Mouse (Mus musculus): ENCODE measurements around the gene Zbtb37.

Gene Zbtb37

GRCm38 (mm10) chr1:161034435-161035280 is at the start of gene Zbtb37:
Gene Zbtb37 (minus strand): TSS chr1:161034849.
- peak; percentile 100 for DNase-seq (ENCODE audit: low read depth)

GRCm38 (mm10) chr1:161077243-161077642 is 42.6 kb upstream of the Zbtb37 start:
- DNase-seq (ENCODE audit: low read depth): no peak

- DNase-seq (ENCODE audit: low read depth): peak; percentile 13
These were observed 41.6 kb upstream of the Zbtb37 start for GRCm38 (mm10) chr1:161076238-161076637.

- peak; percentile 70 for DNase-seq (ENCODE audit: low read depth)
These were observed 36.6 kb upstream of the Zbtb37 start for GRCm38 (mm10) chr1:161071272-161071620.

- DNase-seq (ENCODE audit: low read depth): peak; percentile 96
These were observed 36.0 kb upstream of the Zbtb37 start, which contains the start of the genes Dars2 and Cenpl for GRCm38 (mm10) chr1:161070352-161071271. Gene Dars2 (minus strand): TSS chr1:161070658. Gene Cenpl (plus strand): TSS chr1:161070713.

GRCm38 (mm10) chr1:161063351-161063750 is 28.7 kb upstream of the Zbtb37 start:
- no peak for DNase-seq (ENCODE audit: low read depth)

- DNase-seq (ENCODE audit: low read depth): no peak
These were observed 22.5 kb upstream of the Zbtb37 start for GRCm38 (mm10) chr1:161057164-161057563.

- no peak for DNase-seq (ENCODE audit: low read depth)
These were observed 12.3 kb upstream of the Zbtb37 start for GRCm38 (mm10) chr1:161046972-161047371.

- DNase-seq (ENCODE audit: low read depth): no peak
These were observed 6.8 kb upstream of the Zbtb37 start for GRCm38 (mm10) chr1:161041261-161042020.

- DNase-seq (ENCODE audit: low read depth): peak; percentile 12
These were observed 6.2 kb upstream of the Zbtb37 start for GRCm38 (mm10) chr1:161040855-161041254.

- peak; percentile 14 for DNase-seq (ENCODE audit: low read depth)
These were observed 5.7 kb upstream of the Zbtb37 start for GRCm38 (mm10) chr1:161040426-161040770.

GRCm38 (mm10) chr1:161039741-161040425 is 5.2 kb upstream of the Zbtb37 start:
- peak; percentile 25 for DNase-seq (ENCODE audit: low read depth)

- DNase-seq (ENCODE audit: low read depth): peak; percentile 29
These were observed 4.5 kb upstream of the Zbtb37 start for GRCm38 (mm10) chr1:161038968-161039721.

- DNase-seq (ENCODE audit: low read depth): peak; percentile 21
These were observed 3.4 kb upstream of the Zbtb37 start for GRCm38 (mm10) chr1:161038004-161038403.

GRCm38 (mm10) chr1:161037599-161037998 is 3.0 kb upstream of the Zbtb37 start:
- DNase-seq (ENCODE audit: low read depth): peak; percentile 31

- DNase-seq (ENCODE audit: low read depth): no peak
These were observed 2.4 kb upstream of the Zbtb37 start for GRCm38 (mm10) chr1:161037026-161037425.

- DNase-seq (ENCODE audit: low read depth): peak; percentile 28
These were observed 1.8 kb upstream of the Zbtb37 start for GRCm38 (mm10) chr1:161036411-161036841.

- DNase-seq (ENCODE audit: low read depth): peak; percentile 59
These were observed 1.2 kb upstream of the Zbtb37 start for GRCm38 (mm10) chr1:161035786-161036404.

- no peak for DNase-seq (ENCODE audit: low read depth)
These were observed 684 bp upstream of the Zbtb37 start for GRCm38 (mm10) chr1:161035281-161035785.
